Mouse (Mus musculus) frontal cortex, postnatal 14 days (tissue): ENCODE measurements around the gene Hist1h3d.
A peak's percentile ranks its signal among the peaks of the same experiment; 100 is the strongest.
"Not testable (repeated sequence)": the region's sequence is repeated elsewhere in the genome, so short reads cannot be mapped to it uniquely, and the experiment has no call there.

Experiments used
- DNase-seq, 2 experiments: peaks; one replicate each; pipeline ENCODE4 v3.0.0; 2022; ENCODE audit warnings: low spot score in 2 of 2

Hist1h3d gene

DNA sequence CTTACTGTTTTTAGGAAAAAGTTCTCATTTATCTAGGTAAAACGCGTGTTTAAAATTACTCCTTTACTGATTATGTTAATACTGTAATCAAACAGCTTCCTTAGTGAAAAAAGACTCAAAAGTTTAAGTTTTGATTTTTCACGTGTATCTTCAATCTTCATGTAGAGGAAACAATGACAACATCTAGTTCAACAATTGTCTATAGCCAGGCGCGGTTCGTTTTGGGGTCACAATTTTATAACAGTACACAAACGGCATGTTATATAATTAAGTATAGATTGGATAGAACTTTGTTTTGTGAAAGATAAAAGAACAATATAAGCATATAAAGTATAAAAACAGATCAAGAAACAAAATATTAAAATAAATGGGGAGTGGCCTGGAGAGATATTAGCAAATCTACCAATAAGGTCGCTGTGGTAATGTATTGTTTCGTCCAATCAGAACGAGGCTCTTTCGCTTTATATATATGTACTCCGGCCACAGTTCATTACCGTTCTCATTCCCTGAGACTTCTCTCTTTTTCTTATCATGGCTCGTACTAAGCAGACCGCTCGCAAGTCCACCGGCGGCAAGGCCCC, at the start of gene Hist1h3d:
Gene Hist1h3d (plus strand): TSS at position 493 of the 581 bp plus-strand sequence.
- peak in 1 of 2 experiments; percentile 53 for DNase-seq

DNA sequence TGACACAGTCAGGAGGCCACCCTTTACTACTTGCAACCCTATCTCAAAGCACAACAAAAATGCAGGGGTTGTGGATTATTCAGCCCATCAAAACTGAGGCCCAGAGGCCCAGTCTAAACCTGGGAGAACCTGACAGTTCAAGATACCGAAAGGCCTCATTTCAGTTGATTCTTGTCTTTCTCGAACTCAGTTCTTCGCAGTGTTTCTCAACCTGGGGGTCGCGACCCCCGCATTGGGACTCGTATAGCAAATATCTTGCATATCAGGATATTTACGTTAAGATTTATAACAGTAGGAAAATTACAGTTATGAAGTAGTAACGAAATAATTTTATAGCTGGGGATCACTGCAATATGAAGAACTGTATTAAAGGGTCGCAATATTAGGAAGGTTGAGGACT, 49.7 kb upstream of the Hist1h3d start:
- no peak for DNase-seq

DNA sequence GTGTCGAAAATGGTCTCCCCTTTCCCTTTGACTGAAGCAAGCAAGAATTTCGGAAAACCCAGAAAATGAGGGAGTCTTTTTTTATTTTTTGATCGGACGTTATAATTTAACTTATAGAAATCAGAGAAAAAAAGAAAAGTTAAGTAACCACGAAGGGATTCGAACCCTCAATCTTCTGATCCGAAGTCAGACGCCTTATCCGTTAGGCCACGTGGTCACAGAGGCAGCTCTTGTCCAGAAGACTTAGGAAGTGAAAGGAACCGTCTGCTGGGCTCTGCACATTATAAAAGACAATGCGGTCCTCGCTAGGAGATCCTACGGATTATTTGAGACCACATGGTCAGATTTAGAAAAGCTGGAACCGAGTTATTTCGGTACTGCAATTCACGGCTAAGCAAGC, 49.3 kb upstream of the Hist1h3d start:
- peak; percentile 85 to 96 for DNase-seq

DNA sequence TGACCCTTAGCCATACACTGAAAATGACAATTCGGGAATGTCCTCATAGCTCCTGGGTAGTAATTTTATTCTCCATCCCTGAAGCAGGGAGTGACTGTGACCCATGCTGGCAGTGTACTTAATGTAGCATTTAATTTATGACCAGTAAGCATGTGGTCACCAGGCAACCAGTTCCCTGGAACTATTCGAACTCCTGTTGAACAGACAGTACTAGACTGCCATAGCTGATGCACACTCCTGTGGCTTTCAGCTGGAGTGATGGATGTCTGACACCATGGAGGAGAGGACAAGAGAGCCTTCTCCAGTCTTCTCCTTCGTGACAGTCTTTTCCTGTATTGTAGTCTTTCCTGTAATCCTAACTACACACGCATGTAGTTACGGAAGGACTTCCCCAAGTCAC, 46.6 kb upstream of the Hist1h3d start:
- DNase-seq, result no peak

DNA sequence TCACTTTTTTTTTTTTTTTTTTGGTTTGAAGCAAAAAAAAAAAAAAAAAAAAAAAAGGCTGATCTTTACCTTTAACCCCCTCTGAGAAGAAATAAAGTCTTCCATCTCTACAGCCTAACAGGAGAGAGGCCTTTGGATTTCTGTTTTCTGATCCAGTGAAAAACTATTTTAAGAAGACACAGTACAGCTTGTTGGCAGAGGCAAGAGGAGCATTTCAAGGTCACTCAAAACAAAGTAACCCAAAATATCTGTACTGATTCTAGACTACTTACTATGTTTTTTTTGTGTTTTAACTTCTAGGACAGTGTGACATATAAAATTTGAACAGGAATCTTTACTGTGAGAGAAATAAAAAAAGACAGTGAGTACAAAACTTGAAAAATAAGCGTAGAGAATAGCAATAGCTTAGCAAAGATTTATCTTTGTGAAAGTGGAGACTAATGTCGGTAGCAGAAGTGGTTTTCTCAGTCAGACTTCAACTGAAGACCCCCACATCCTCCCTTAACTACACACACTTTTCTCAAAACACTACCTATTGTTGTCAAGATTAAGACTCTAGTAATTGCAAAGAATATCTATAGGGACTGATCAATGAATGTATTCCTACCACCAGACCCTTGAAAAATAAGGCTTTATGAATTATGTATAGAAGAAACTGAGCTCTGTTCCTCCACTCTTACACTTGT, 45.9 kb upstream of the Hist1h3d start:
- no peak for DNase-seq

DNA sequence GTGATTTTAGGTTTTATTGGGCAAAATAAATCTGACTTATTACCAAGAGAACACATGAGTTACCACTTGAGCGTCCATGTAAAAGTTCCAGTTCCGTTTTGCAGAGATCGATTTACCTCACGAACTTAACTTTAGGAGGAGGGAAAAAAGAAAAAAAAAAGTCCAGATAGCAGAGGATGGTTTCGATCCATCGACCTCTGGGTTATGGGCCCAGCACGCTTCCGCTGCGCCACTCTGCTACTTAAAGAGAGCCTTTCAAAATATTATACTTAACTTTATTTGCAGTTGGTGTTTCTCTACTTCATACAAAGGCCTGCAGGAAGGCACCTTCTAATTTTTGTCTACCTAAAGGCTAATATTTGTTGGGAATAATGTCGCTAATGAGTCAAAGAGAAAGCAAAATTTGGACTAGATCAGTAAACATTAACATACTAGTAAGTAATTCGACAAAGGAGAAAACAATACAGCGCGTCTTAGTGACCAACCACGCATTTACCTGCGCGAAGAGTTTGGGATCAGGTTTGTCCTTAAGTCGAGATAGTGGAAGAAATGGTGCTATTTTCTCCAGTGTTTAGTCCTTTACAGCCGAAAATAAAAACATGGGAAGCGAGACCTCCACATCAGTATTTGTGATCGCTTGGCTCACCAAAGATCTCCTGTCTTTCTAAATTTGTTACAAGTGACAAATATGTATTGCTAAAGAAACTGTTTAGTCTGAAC, 45.2 kb upstream of the Hist1h3d start:
- peak; percentile 54 to 76 for DNase-seq

DNA sequence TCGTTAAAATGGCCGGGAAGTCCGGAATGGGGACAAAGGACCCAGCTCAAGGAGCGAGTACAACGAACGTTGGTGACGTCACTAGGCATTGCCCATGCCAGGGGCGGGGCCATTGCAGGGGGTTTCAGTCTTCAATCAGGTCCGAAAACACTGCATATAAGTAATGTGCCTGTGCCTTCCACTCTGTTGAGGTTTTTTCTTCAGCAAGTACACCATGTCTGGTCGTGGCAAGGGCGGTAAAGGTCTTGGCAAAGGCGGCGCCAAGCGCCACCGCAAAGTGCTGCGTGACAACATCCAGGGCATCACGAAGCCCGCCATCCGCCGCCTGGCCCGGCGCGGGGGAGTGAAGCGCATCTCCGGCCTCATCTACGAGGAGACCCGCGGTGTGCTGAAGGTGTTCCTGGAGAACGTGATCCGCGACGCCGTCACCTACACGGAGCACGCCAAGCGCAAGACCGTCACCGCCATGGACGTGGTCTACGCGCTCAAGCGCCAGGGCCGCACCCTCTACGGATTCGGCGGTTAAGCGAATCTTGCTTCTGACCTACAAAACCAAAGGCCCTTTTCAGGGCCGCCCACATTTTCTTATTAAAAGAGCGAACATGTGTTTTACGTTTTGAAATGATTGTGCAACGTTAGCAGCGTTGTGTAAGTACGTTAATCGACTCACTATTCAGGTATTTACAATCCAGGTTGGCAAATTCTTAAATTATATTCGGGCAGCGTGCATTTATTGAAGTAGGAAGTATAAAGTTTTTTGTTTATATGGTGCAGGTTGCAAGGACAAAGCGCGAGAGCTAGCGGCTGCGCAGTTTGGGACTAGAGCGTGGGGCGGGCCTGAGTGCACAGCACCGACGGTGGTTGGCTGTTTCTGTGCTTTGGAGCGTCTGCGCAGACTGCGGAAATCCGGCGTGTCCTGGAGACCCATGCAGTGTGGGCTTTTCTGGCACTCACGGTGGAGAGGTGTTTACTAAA, 44.4 kb upstream of the Hist1h3d start, which contains the start of gene Hist1h4h:
Gene Hist1h4h (plus strand): TSS at position 150 of the 975 bp plus-strand sequence.
- peak; percentile 96 to 97 for DNase-seq

DNA sequence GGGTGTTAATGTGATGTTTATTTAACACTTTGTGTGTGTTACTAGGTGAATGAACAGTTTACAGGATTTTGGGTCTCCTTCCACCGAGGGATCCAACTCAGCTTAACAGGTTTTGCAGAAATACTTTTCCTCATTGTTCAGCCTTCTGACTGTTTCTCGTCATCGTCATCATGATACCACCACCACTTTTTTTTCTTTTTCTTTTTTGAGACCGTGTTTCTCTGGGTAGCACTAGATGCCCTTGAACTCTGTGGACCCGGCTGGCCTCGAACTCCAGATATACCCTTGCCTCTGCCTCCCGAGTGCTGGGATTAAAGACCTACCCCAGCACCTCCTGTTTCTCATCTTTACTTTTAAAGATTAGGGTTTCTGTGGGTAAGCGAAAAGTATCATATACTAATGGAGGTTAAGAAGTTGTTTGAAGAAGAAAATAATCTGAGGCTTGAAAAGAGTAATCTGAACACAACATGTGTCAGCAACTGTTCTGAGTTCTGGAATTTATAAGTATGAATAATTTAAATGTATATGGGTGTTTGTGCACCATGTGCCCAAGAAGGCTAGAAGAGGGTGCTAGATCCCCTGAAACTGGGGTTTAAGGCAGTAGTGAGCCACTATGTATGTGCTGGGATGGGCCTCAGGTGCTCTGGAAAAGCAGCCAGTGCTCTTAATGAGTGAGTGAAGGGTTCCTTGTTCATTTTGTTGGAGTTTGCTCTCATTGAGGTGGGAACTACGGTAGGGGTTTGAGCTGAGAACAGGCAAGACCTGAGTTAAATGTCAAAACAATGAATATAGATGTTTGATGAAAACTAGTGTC, 43.1 kb upstream of the Hist1h3d start:
- DNase-seq, result no peak

DNA sequence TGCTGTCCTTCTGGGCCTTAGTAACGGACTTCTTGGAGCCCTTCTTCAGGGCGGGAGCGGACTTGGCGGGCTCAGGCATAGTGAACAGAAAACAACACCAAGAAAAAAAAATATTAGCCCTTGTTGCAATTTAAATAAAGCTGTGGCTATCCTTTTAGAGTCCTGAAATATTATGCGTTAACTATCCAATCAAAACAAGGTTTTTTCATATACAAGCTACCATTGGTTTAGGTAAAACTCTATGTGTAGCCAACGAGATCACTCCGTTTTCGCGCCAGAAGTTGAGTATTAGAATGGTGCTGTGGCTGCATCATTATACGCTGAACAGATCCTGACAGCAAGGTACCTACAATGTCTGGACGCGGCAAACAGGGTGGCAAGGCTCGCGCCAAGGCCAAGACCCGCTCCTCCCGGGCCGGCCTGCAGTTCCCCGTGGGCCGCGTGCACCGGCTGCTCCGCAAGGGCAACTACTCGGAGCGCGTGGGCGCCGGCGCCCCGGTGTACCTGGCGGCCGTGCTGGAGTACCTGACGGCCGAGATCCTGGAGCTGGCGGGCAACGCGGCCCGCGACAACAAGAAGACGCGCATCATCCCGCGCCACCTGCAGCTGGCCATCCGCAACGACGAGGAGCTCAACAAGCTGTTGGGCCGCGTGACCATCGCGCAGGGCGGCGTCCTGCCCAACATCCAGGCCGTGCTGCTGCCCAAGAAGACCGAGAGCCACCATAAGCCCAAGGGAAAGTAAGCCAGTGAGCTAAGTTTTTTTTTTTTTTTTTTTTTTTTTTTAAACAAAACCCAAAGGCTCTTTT, 41.8 kb upstream of the Hist1h3d start, which contains the start of gene Hist1h2af:
Gene Hist1h2af (plus strand): TSS at position 347 of the 808 bp plus-strand sequence.
- peak; percentile 54 to 66 for DNase-seq

DNA sequence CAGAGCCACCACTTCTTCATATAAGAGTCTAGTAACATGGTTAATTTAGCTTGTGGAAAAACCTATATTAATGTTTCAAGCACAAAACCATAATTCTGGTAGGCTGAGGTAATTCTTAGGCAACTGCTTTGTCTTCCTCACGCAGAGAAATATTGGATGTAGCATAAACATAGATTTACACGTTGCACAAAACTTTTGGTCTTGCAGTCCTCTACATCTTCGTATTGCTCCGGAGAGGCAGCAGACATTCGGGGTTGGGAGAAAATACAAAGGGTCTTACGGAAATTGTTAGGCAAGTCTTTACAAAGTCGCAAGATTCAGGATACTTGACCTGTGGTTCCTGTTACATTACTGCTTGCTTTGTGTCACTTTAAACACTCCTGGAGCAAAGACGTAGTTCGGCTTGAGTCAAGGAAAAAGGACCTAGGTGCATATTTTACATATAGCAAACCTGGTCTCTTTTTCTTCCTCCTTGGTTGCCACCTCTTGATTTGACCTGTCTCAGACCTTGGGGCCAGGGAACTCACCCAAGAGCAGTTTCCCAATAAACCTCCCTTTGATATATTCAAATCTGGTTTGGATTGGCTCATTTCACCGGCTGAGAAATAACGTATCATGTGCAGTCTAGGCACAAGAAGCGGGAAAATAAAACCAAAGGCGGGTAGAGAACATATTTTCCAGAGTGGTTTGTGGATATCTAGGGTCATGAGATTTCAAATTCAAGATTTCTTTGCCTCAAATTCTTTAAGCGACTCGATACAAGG, 41.0 kb upstream of the Hist1h3d start:
- no peak for DNase-seq

DNA sequence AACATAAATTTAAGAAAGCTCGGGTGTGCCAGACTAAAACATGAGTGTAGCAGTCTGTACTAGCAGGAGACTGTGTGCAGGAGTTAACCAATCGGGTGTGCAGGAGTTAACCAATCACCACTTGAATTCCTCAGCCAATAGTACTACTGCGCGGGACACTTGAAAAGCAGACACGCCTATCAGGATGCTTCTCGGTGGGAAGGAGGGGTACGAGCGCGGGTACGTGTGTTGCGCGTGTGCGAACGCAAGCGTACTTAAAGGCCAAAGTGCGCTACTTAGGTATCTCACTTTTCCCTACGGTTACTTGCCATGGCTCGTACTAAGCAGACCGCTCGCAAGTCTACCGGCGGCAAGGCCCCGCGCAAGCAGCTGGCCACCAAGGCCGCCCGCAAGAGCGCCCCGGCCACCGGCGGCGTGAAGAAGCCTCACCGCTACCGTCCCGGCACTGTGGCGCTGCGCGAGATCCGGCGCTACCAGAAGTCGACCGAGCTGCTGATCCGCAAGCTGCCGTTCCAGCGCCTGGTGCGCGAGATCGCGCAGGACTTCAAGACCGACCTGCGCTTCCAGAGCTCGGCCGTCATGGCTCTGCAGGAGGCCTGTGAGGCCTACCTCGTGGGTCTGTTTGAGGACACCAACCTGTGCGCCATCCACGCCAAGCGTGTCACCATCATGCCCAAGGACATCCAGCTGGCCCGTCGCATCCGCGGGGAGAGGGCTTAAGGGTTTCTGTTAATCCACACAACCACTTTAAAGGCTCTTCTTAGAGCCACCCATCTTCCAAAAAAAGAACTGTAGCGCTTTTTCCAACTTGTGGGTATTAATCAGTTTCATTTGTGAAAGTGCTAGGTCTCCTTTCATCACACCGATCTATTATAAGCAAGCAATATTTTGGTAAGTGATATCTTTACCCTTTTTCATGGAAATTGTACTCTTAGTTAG, 40.2 kb upstream of the Hist1h3d start, which contains the start of gene Hist1h3g:
Gene Hist1h3g (plus strand): TSS at position 286 of the 939 bp plus-strand sequence.
- DNase-seq, result peak; percentile 89 to 90

DNA sequence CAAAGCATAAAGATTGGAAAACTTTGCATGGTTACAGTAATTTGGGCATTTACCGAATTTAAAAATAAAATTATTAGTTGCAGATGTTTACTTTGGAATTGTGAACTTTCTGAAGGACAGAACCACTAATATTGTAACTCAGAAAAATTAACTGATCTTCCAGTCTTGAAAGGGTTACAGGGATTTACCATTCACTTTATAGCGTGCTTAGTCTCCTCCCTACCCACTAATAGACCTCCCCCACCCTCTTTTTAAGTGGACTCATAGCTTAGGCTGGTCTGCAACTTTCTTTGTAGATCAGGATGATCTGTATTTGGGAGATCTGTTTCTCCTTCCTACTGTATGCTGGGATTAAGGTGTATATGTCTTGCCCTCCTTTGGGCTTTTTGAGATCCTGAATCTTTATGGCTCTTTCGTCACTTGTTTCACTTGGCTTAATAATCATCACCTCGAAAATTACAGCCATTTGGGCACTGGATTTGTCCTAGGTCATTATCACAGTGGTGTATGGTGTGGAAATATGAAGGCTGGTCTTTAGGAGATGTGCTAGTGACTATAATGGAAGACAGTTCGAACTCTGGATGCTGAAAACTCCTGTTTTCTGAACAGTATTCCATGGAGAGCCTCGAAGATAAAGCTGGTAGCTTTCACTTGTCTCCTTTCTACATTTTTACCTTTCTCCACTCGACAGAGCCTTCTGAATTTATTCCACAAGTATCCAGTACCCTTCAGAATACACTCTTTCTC, 39.3 kb upstream of the Hist1h3d start:
- no peak for DNase-seq

DNA sequence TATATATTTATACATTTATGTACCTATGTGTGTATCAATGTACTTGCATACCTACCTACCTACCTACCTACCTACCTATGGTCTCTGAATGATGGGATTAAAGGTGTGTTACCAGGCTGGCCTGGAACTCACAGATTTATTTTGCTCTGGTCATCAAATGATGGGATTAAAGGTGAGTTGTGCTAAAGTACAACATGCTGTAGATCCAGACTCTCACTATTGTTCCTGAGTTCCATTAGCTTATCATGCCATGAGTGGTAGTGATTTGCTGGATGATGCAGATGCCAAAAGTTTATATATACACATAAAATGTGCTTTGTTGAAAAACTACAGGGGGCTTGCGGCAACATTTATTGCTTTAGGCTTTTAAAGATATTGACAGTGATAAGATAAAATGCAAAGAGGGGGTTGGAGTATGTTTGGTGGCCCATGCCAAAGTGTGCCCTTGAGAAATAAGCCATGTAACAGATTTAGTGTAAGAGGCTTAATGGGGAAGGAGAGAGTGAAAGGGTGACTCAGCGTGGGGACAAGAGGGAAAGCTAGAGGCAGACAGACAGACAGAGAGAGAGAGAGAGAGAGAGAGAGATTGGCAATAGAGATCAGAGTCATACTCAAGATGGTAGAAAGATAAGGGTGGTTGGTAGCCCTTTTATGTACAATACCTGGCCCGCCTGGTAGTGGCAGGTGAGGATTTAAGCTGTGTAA, 38.4 kb upstream of the Hist1h3d start:
- DNase-seq, result no peak

DNA sequence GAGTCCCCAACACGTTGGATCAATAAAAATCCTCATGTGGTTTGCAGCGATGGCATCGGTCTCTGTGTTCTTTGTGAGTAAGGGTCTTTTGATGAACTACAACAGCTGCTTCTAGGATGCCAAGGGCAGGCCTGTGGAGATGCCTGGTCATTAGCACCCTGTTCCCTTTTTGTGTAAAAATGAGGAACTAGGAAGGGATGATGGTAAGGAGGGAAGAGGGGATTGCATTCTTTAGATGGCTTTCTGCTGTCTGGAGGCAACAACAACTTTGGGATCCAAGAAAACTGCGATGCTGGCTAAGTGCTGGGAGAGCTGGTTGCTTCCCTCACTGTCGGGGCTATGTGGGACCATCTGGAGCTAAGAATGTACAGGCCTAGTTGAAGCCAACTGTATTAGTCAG, 37.3 kb upstream of the Hist1h3d start:
- DNase-seq, result no peak

DNA sequence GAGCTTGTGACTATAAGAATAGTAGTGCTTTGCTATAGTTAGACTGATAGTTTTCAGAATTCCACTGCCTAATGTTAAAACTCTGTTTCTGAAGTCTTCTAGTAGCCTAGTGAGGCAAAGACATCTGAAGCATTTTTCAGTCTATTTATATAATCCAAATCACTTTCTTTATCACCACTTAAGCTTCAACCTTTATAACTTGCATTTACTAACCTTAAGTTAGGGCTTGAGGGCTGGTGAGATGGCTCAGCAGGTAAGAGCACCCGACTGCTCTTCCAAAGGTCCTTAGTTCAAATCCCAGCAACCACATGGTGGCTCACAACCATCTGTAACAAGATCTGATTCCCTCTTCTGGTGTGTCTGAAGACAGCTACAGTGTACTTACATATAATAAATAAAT, 35.7 kb upstream of the Hist1h3d start:
- DNase-seq, result not testable (repeated sequence)

DNA sequence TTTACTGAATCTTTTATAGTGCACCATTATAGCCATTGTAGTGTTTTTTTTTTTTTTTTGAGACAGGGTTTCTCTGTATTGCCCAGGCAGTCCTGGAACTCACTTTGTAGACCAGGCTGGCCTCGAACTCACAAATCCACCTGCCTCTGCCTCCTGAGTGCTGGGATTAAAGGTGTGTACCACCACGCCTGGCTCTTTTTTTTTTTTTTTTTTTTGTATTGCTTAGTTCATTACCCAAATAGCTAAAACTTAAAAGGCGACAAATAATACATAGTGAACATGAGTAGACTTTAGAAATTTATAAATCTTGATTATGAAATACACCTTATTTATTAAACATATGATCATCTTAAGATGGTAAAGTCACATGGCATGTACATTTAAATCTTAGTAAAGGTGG, 34.1 kb upstream of the Hist1h3d start:
- no peak for DNase-seq
